Mouse (Mus musculus) ES-E14 (cell line): ENCODE measurements around the gene Slc13a3. TPM values are rescaled to one million over a fixed set of nuclear protein-coding genes. Genes with fewer than 3 reads are reported as not detected.
"Not testable (repeated sequence)": the region's sequence is repeated elsewhere in the genome, so short reads cannot be mapped to it uniquely, and the experiment has no call there.

Source experiments
- DNase-seq: peaks from one replicate; pipeline ENCODE4 v3.0.0-alpha.2; 2013; ENCODE audit warnings: low read depth, low spot score
- H3K27ac ChIP-seq: 2 replicates; pipeline ENCODE4 v1.5.1; 2012; ENCODE audit warnings: low read depth, mild to moderate bottlenecking, low read length, moderate library complexity, mixed read lengths; ENCODE audit not compliant: poor library complexity, insufficient read depth, severe bottlenecking
- H3K36me3 ChIP-seq: 2 replicates; pipeline ENCODE4 v1.6.1; 2012; ENCODE audit warnings: mild to moderate bottlenecking, low read length, moderate library complexity, mixed read lengths; ENCODE audit not compliant: control insufficient read depth, poor library complexity, insufficient read depth, severe bottlenecking
- H3K4me1 ChIP-seq, 2 experiments: fragments of 150-350 bp in 1 of 2; sonication (generic) in 1 of 2; 2 replicates each; pipeline ENCODE4 v1.6.1; 2012; ENCODE audit warnings: low read length in 2 of 2, mild to moderate bottlenecking in 1 of 2, mixed read lengths in 1 of 2; ENCODE audit not compliant: control insufficient read depth in 2 of 2, insufficient read depth in 2 of 2, poor library complexity in 1 of 2
- H3K4me3 ChIP-seq, 2 experiments: fragments of 150-350 bp in 1 of 2; sonication (generic) in 1 of 2; 2 replicates each; pipeline ENCODE4 v1.5.1; 2012; ENCODE audit warnings: low read length in 2 of 2, low read depth in 1 of 2, mild to moderate bottlenecking in 1 of 2, mixed read lengths in 1 of 2; ENCODE audit not compliant: insufficient read depth in 1 of 2, poor library complexity in 1 of 2, severe bottlenecking in 1 of 2
- H3K9ac ChIP-seq: 2 replicates; pipeline ENCODE4 v1.6.1; 2012; ENCODE audit warnings: low read depth, mild to moderate bottlenecking, low read length, mixed read lengths; ENCODE audit not compliant: poor library complexity, insufficient read depth, severe bottlenecking
- H3K9me3 ChIP-seq: fragments of 150-350 bp; sonication (generic); 2 replicates; pipeline ENCODE4 v1.6.1; 2012; ENCODE audit warnings: low read depth, mild to moderate bottlenecking, low read length; ENCODE audit not compliant: control insufficient read depth, insufficient read depth
- CHD2 ChIP-seq: IDR thresholded peaks from 2 replicates; pipeline ENCODE4 v1.6.1; 2014; ENCODE audit warnings: mild to moderate bottlenecking, low read depth, low read length, inconsistent platforms
- HCFC1 ChIP-seq: IDR thresholded peaks from 2 replicates; pipeline ENCODE4 v1.6.1; 2012; ENCODE audit warnings: low read length, inconsistent platforms, borderline replicate concordance; ENCODE audit not compliant: insufficient read depth
- MAFK ChIP-seq: IDR thresholded peaks from 2 replicates; pipeline ENCODE4 v1.6.1; 2014; ENCODE audit warnings: mild to moderate bottlenecking, low read depth, low read length, inconsistent platforms; ENCODE audit not compliant: insufficient read depth
- ZC3H11A ChIP-seq: IDR thresholded peaks from 2 replicates; pipeline ENCODE4 v1.6.1; 2012; ENCODE audit warnings: low read depth, mild to moderate bottlenecking, inconsistent platforms, low read length, borderline replicate concordance
- ZNF384 ChIP-seq: IDR thresholded peaks from 2 replicates; pipeline ENCODE4 v1.6.1; 2012; ENCODE audit warnings: low read depth, low read length, inconsistent platforms
- in situ Hi-C, 2 experiments: fragments of 600-800 bp; cut with MboI; formaldehyde crosslinking; loops; one replicate each; pipeline ENCODE4 v1.15.1; 2025; ENCODE audit warnings: low sequenced_read_pairs in 2 of 2, inconsistent platforms in 1 of 2; ENCODE audit not compliant: unreplicated experiment in 2 of 2
- total RNA-seq: library from RNA; depleted of rRNA; stranded (reverse); fragments of 300-350 nt; gene quantifications from 2 replicates; pipeline ENCODE4 v1.2.3, GENCODE M21; 2012; rRNA removed

The Slc13a3 gene
- total RNA-seq: 0.11 and 0.22 TPM in 2 replicates

DNA sequence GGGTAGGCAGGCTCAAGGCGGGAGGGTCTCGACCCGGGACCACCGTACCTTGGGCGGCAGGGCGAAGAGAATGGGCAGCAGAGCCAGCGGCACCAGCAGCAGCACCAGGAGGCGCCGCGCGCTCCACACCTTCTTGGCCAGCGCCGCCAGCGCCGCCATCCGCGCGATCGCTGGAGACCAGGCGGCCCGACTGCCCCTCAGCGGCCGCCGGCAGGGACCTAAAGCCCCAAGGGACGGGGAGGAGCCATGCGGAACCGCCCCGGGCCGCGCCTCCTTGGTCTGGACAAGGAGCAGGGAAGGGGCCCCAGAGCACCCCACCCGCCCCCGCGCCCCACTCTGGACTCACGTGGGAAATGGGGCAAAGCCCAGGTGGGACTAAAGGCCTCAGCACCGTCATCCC, at the start of gene Slc13a3:
Gene Slc13a3, minus strand, starts transcription at position 228 of the 400 bp plus-strand sequence.
- Histone ChIP-seq H3K4me3 (peak within 1 kb of the TSS; percentile 56 to 63; a peak in 3 of 4 replicates), H3K4me1 (no peaks in the 10 kb centered on the region), H3K9ac (peak within 1 kb of the TSS; percentile 67; the same call in 1 of the 2 replicates), H3K27ac (no peak within 1 kb of the TSS), H3K36me3 (no peaks in the 10 kb centered on the region), H3K9me3 (no peaks in the 10 kb centered on the region)
- in situ Hi-C loops: no loop called here
- DNase-seq: no peak
- TF ChIP-seq ZNF384 (no peak), HCFC1 (no peak), ZC3H11A (no peak), MAFK (no peak), CHD2 (no peak)

DNA sequence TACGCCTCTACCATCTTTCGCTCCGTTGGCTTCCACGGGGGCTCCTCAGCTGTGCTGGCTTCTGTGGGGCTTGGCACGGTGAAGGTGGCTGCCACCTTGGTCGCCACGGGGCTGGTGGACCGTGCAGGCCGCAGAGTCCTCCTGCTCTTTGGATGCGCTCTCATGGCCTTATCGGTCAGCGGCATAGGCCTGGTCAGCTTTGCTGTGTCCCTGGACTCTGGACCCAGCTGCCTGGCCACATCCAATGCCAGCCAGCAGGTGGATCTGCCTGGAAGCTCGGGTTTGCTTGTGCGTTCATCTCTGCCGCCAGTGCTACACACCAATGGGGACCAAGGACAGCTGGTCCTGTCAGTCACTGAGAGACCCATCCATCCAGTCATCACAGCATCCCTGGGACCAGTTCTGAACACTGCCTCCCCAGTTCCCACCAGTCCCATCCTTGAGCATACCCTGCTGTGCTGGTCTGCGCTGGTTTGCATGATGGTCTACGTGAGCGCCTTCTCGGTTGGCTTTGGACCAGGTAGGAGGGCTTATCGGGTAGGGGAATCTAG, 42.2 kb upstream of the Slc13a3 start:
- peaks cover 2% of the 10 kb centered on the region in 2 experiments; a peak in 2 of 4 replicates for H3K4me1 ChIP-seq
- no peak overlapping the region for H3K4me3 ChIP-seq
- no peak overlapping the region for H3K27ac ChIP-seq
- no peak for TF ChIP-seq MAFK
- TF ChIP-seq ZNF384: no peak
- TF ChIP-seq CHD2: no peak
- no peak for TF ChIP-seq HCFC1
- TF ChIP-seq ZC3H11A: no peak
- no peak overlapping the region for H3K9ac ChIP-seq
- in situ Hi-C loops: no loop called here
- no peaks in the 10 kb centered on the region for H3K9me3 ChIP-seq
- no peak for DNase-seq
- no peaks in the 10 kb centered on the region for H3K36me3 ChIP-seq

DNA sequence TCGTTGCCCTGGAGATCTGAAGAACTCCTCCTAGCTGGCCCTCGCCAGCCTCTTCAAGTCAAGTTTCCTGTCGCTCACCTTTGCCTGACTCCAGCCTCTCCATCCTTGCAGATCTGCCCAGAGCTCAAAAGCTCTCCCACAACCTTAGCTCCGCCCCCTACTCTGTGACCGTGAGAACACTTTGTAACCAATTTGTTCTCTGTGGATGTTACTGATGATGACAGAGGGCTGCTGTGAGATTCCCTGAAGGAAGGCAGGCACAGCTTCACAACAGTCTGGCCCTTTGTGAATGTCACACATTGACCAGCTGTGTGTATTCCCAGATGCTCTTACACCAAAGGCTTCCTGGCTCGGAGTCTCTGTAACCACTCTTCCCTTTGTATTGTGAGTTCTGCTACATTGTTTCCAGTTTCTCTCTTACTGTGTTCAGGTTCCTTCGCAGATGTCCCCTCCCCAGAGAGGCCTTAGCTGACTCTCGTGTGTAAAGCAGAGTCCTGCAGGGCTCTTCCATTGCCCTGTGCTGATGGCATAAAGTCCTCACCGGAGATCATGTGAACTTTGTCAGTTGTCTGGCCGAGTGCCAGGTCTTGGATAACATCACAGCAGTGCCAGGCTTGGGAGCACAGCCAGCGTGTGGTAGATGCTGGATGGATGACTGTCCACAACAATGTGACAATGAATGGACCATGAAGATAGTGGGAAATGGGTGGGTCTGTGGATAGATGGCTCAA, 40.0 kb upstream of the Slc13a3 start:
- TF ChIP-seq ZNF384 (no peak), CHD2 (no peak), ZC3H11A (no peak), MAFK (no peak), HCFC1 (no peak)
- Histone ChIP-seq H3K27ac (no peak overlapping the region), H3K9me3 (no peaks in the 10 kb centered on the region), H3K4me1 (peaks cover 2% of the 10 kb centered on the region in 2 experiments; a peak in 2 of 4 replicates), H3K9ac (no peak overlapping the region), H3K36me3 (no peaks in the 10 kb centered on the region), H3K4me3 (no peak overlapping the region)
- in situ Hi-C loops: no loop called here
- peak; percentile 48 for DNase-seq

DNA sequence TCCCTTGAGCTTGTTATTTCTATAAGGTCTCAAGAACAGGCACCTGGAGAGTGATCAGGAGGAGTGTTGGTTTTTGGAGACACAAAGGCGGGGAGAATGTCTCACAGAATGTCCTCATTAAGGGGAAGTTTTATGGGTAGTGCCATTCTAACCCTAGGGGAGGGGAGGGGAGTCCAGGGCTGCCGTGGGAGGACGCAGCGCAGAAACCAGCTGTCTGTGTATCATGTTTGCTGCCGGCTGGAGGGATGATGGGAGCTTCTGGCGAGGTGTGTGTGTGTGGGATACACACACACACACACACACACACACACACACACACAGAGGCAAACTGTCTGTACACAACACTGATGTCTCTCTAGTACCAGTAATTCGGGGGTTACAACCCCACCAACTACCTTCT, 39.4 kb upstream of the Slc13a3 start:
- in situ Hi-C loops: no loop called here
- Histone ChIP-seq H3K9me3 (no peaks in the 10 kb centered on the region), H3K27ac (no peak overlapping the region), H3K4me1 (peaks cover 2% of the 10 kb centered on the region in 2 experiments; a peak in 2 of 4 replicates), H3K9ac (no peak overlapping the region), H3K36me3 (no peaks in the 10 kb centered on the region), H3K4me3 (no peak overlapping the region)
- TF ChIP-seq HCFC1 (no peak), MAFK (no peak), ZC3H11A (no peak), CHD2 (no peak), ZNF384 (no peak)
- no peak for DNase-seq

DNA sequence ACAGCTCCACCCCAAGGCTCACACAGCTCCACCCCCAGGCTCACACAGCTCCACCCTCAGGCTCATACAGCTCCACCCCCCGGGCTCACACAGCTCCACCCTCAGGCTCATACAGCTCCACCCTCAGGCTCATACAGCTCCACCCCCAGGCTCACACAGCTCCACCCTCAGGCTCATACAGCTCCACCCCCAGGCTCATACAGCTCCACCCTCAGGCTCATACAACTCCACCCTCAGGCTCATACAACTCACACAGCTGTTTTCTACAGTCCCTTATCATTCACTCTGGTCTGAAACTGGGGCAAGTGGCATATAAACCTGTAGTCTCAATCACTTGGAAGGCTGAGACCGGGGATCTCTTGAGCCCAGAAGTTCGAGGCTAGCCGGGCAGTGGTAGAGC, 38.5 kb upstream of the Slc13a3 start:
- in situ Hi-C loops: not testable (repeated sequence)

DNA sequence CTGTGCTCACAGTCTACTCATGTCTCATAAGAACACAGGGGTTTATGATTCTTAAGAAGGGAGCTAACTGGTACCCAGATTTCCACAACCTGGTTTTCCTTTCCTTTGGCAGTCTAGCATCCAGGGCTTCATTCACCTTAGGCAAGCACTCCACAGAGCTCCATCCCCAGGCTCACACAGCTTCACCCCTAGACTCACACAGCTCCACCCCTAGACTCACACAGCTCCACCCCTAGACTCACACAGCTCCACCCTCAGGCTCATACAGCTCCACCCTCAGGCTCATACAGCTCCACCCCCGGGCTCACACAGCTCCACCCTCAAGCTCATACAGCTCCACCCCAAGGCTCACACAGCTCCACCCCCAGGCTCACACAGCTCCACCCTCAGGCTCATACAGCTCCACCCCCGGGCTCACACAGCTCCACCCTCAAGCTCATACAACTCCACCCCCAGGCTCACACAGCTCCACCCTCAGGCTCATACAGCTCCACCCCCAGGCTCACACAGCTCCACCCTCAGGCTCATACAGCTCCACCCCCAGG, 38.0 kb upstream of the Slc13a3 start:
- H3K9me3 ChIP-seq, H3K9ac ChIP-seq, H3K4me1 ChIP-seq, H3K36me3 ChIP-seq, H3K4me3 ChIP-seq, in situ Hi-C loops, H3K27ac ChIP-seq: not testable (repeated sequence)
- DNase-seq: peak; percentile 36

More for the DNA sequence above, 38.5 kb upstream of the Slc13a3 start:
- H3K4me1 ChIP-seq, H3K9ac ChIP-seq, H3K4me3 ChIP-seq, H3K36me3 ChIP-seq, H3K9me3 ChIP-seq, H3K27ac ChIP-seq: not testable (repeated sequence)
- DNase-seq: peak; percentile 47
